Mouse (Mus musculus) CH12.LX (cell line): ENCODE measurements around the gene AC141477.1. TPM values are rescaled to one million over a fixed set of nuclear protein-coding genes. Genes with fewer than 3 reads are reported as not detected.

Source experiments
- DNase-seq: peaks from one replicate; pipeline ENCODE4 v3.0.0-alpha.2; 2013; ENCODE audit errors: extremely low read depth
- H3K27ac ChIP-seq: 2 replicates; pipeline ENCODE4 v1.5.1; 2012; ENCODE audit warnings: low read depth, mild to moderate bottlenecking, control low read depth, moderate library complexity; ENCODE audit not compliant: insufficient read depth
- H3K27me3 ChIP-seq: replicated peaks from 2 replicates; pipeline ENCODE3; 2012; ENCODE audit warnings: inconsistent platforms
- H3K36me3 ChIP-seq, 2 experiments: replicated peaks in 1 of 2; 2 replicates each; pipeline versions ENCODE3 to v1.6.1; 2012; ENCODE audit warnings: inconsistent platforms in 1 of 2, low read length in 1 of 2, mild to moderate bottlenecking in 1 of 2, mixed read lengths in 1 of 2, moderate library complexity in 1 of 2; ENCODE audit not compliant: control insufficient read depth in 1 of 2, insufficient read depth in 1 of 2
- H3K4me1 ChIP-seq, 2 experiments: 2 replicates each; pipeline ENCODE4 v1.6.1; 2012; ENCODE audit warnings: inconsistent platforms in 1 of 2, moderate library complexity in 1 of 2; ENCODE audit not compliant: insufficient read depth in 2 of 2, control insufficient read depth in 1 of 2
- H3K4me2 ChIP-seq: 2 replicates; pipeline ENCODE4 v1.6.1; 2012; ENCODE audit warnings: low read depth, mild to moderate bottlenecking, control low read depth; ENCODE audit not compliant: poor library complexity, insufficient read depth, severe bottlenecking
- H3K4me3 ChIP-seq, 3 experiments: fragments of 150-350 bp in 1 of 3; sonication (generic) in 1 of 3; replicated peaks in 1 of 3; 2 replicates each; pipeline versions ENCODE3 to v1.5.1; 2011 to 2012; ENCODE audit warnings: low read depth in 2 of 3, low read length in 2 of 3, mild to moderate bottlenecking in 2 of 3, moderate library complexity in 2 of 3, control low read depth in 1 of 3, improper control_type of control experiment in 1 of 3, inconsistent platforms in 1 of 3, mixed read lengths in 1 of 3; ENCODE audit not compliant: poor library complexity in 1 of 3
- H3K79me2 ChIP-seq: replicated peaks from 2 replicates; pipeline ENCODE4 v1.6.1; 2012; ENCODE audit warnings: mild to moderate bottlenecking, moderate library complexity; ENCODE audit not compliant: control insufficient read depth, poor library complexity, insufficient read depth, severe bottlenecking; ENCODE audit errors: extremely low read depth
- H3K9ac ChIP-seq: 2 replicates; pipeline ENCODE4 v1.6.1; 2012; ENCODE audit warnings: low read depth, mild to moderate bottlenecking, control low read depth, moderate library complexity; ENCODE audit not compliant: insufficient read depth
- H3K9me3 ChIP-seq: replicated peaks from 2 replicates; pipeline ENCODE3; 2012; ENCODE audit warnings: low read length, inconsistent platforms, mixed read lengths
- BHLHE40 ChIP-seq: IDR thresholded peaks from 2 replicates; pipeline ENCODE4 v1.6.1; 2011; ENCODE audit warnings: mild to moderate bottlenecking, low read depth, low read length, improper control_type of control experiment
- JUND ChIP-seq: conservative IDR thresholded peaks from 2 replicates; pipeline ENCODE4 v1.6.1; 2011; ENCODE audit warnings: low read depth, low read length, improper control_type of control experiment
- KAT2A ChIP-seq: IDR thresholded peaks from 2 replicates; pipeline ENCODE4 v1.6.1; 2012; ENCODE audit warnings: low read length, improper control_type of control experiment, inconsistent platforms; ENCODE audit not compliant: insufficient replicate concordance
- MAX ChIP-seq: IDR thresholded peaks from 2 replicates; pipeline ENCODE4 v1.6.1; 2011; ENCODE audit warnings: low read length, improper control_type of control experiment
- MYC ChIP-seq: IDR thresholded peaks from 2 replicates; pipeline ENCODE4 v1.6.1; 2011; ENCODE audit warnings: low read depth, mild to moderate bottlenecking, improper control_type of control experiment, low read length
- RAD21 ChIP-seq: IDR thresholded peaks from 2 replicates; pipeline ENCODE4 v1.6.1; 2011; ENCODE audit warnings: low read depth, mild to moderate bottlenecking, low read length, improper control_type of control experiment, moderate library complexity
- RCOR1 ChIP-seq: conservative IDR thresholded peaks from 2 replicates; pipeline ENCODE4 v1.6.1; 2012; ENCODE audit warnings: low read depth, mild to moderate bottlenecking, inconsistent platforms, low read length, improper control_type of control experiment
- SIN3A ChIP-seq: IDR thresholded peaks from 2 replicates; pipeline ENCODE4 v1.6.1; 2012; ENCODE audit warnings: low read length, improper control_type of control experiment, inconsistent platforms
- UBTF ChIP-seq: IDR thresholded peaks from 2 replicates; pipeline ENCODE4 v1.6.1; 2012; ENCODE audit warnings: low read depth, mild to moderate bottlenecking, inconsistent platforms, low read length, improper control_type of control experiment, moderate library complexity
- ZKSCAN1 ChIP-seq: IDR thresholded peaks from 2 replicates; pipeline ENCODE4 v1.6.1; 2012; ENCODE audit warnings: low read depth, inconsistent platforms, low read length, improper control_type of control experiment, borderline replicate concordance
- dilution Hi-C: fragments of 300-500 bp; cut with MboI; formaldehyde crosslinking; loops from 2 replicates; pipeline ENCODE4 v1.14.3; 2020; ENCODE audit warnings: low sequenced_read_pairs; ENCODE audit not compliant: extremely low pct_unique_long_range_greater_than_20kb, extremely low pct_ligation_motif_present
- in situ Hi-C: fragments of 300-500 bp; cut with MboI; formaldehyde crosslinking; loops from 3 replicates; pipeline ENCODE4 v1.14.3; 2019; ENCODE audit warnings: low sequenced_read_pairs, low pct_ligation_motif_present, low pct_unique_long_range_greater_than_20kb, mixed read lengths
- polyA plus RNA-seq: library from polyadenylated mRNA; unstranded; fragments of >175 nt; gene quantifications from 2 replicates; pipeline ENCODE4 v1.2.1, GENCODE M21; 2012; ENCODE audit warnings: low read depth; ENCODE audit not compliant: insufficient read length
- total RNA-seq, 2 experiments: library from RNA; depleted of rRNA; stranded (reverse); fragments of 300-350 nt in 1 of 2; fragments of >200 nt in 1 of 2; gene quantifications; 2 replicates each; pipeline ENCODE4 v1.2.3; 2012 to 2014

AC141477.1 gene
- total and polyA plus RNA-seq, 3 experiments: not detected

- TF ChIP-seq UBTF (no peak), BHLHE40 (no peak), ZKSCAN1 (no peak), RAD21 (no peak), RCOR1 (no peak), MYC (no peak), KAT2A (no peak), MAX (no peak), JUND (no peak), SIN3A (no peak)
- Histone ChIP-seq H3K36me3 (peaks cover 54 to 67% of the 10 kb centered on the region in 2 experiments), H3K27ac (no peak overlapping the region), H3K9me3 (peaks cover 7% of the 10 kb centered on the region), H3K79me2 (no peaks in the 10 kb centered on the region), H3K27me3 (no peaks in the 10 kb centered on the region), H3K9ac (no peak overlapping the region), H3K4me3 (no peak overlapping the region), H3K4me2 (no peak overlapping the region), H3K4me1 (no peaks in the 10 kb centered on the region)
- in situ Hi-C loops (no loop called here), dilution Hi-C loops (no loop called here)
- no peak for DNase-seq
These were observed 49.1 kb downstream of the AC141477.1 start for GRCm38 (mm10) chr10:76391166-76391565.

Other genes with a start within 250 kb of the AC141477.1 start
- 11.3 and 14.4 TPM in 2 replicates for gene Prmt2, start 202.6 kb downstream of the AC141477.1 start, total RNA-seq (2012; rRNA removed)
- 6.1 and 6.4 TPM in 2 replicates for gene Prmt2, start 202.6 kb downstream of the AC141477.1 start, total RNA-seq (2014; rRNA removed)
- 14.9 and 15.0 TPM in 2 replicates for gene Prmt2, start 202.6 kb downstream of the AC141477.1 start, polyA plus RNA-seq
- not detected in 2 replicates for gene S100b, start 186.6 kb downstream of the AC141477.1 start, total RNA-seq (2012; rRNA removed)
- gene S100b, start 186.6 kb downstream of the AC141477.1 start, total RNA-seq (2014; rRNA removed): not detected in 2 replicates
- not detected in 2 replicates for gene S100b, start 186.6 kb downstream of the AC141477.1 start, polyA plus RNA-seq
- 1.4 and 2.4 TPM in 2 replicates for gene Dip2a, start 95.2 kb downstream of the AC141477.1 start, total RNA-seq (2012; rRNA removed)
- gene Dip2a, start 95.2 kb downstream of the AC141477.1 start, total RNA-seq (2014; rRNA removed): 0.73 and 0.97 TPM in 2 replicates
- gene Dip2a, start 95.2 kb downstream of the AC141477.1 start, polyA plus RNA-seq: 1.5 TPM in 2 replicates
- gene Pcnt, start 2.3 kb upstream of the AC141477.1 start, total RNA-seq (2012; rRNA removed): 28.7 and 29.1 TPM in 2 replicates
- gene Pcnt, start 2.3 kb upstream of the AC141477.1 start, total RNA-seq (2014; rRNA removed): 22.2 and 24.6 TPM in 2 replicates
- gene Pcnt, start 2.3 kb upstream of the AC141477.1 start, polyA plus RNA-seq: 30.2 and 30.6 TPM in 2 replicates
- 0.25 and 0.42 TPM in 2 replicates for gene 2610028H24Rik, start 8.6 kb upstream of the AC141477.1 start, total RNA-seq (2012; rRNA removed)
- not detected in 2 replicates for gene 2610028H24Rik, start 8.6 kb upstream of the AC141477.1 start, total RNA-seq (2014; rRNA removed)
- not detected in 2 replicates for gene 2610028H24Rik, start 8.6 kb upstream of the AC141477.1 start, polyA plus RNA-seq
- 34.2 and 40.4 TPM in 2 replicates for gene Mcm3ap, start 28.5 kb upstream of the AC141477.1 start, total RNA-seq (2012; rRNA removed)
- 26.4 and 26.9 TPM in 2 replicates for gene Mcm3ap, start 28.5 kb upstream of the AC141477.1 start, total RNA-seq (2014; rRNA removed)
- 47.8 and 51.1 TPM in 2 replicates for gene Mcm3ap, start 28.5 kb upstream of the AC141477.1 start, polyA plus RNA-seq
- gene Ybey, start 28.7 kb upstream of the AC141477.1 start, total RNA-seq (2012; rRNA removed): 4.3 and 4.4 TPM in 2 replicates
- 5.2 TPM in 2 replicates for gene Ybey, start 28.7 kb upstream of the AC141477.1 start, total RNA-seq (2014; rRNA removed)
- 2.0 and 3.0 TPM in 2 replicates for gene Ybey, start 28.7 kb upstream of the AC141477.1 start, polyA plus RNA-seq
- gene Lss, start 91.1 kb upstream of the AC141477.1 start, total RNA-seq (2012; rRNA removed): 28.8 and 38.4 TPM in 2 replicates
- 60.8 and 89.6 TPM in 2 replicates for gene Lss, start 91.1 kb upstream of the AC141477.1 start, total RNA-seq (2014; rRNA removed)
- gene Lss, start 91.1 kb upstream of the AC141477.1 start, polyA plus RNA-seq: 37.7 and 53.3 TPM in 2 replicates
- gene Spatc1l, start 121.8 kb upstream of the AC141477.1 start, total RNA-seq (2012; rRNA removed): not detected in 2 replicates
- gene Spatc1l, start 121.8 kb upstream of the AC141477.1 start, total RNA-seq (2014; rRNA removed): 0.17 TPM in 1 of 2 replicates, not detected in the other
- gene Spatc1l, start 121.8 kb upstream of the AC141477.1 start, polyA plus RNA-seq: not detected in 2 replicates
- not detected in 2 replicates for gene Ftcd, start 135.2 kb upstream of the AC141477.1 start, total RNA-seq (2012; rRNA removed)
- gene Ftcd, start 135.2 kb upstream of the AC141477.1 start, total RNA-seq (2014; rRNA removed): not detected in 2 replicates
- gene Ftcd, start 135.2 kb upstream of the AC141477.1 start, polyA plus RNA-seq: not detected in 2 replicates
- not detected in 2 replicates for gene Col6a2, start 183.2 kb upstream of the AC141477.1 start, total RNA-seq (2012; rRNA removed)
- not detected in 2 replicates for gene Col6a2, start 183.2 kb upstream of the AC141477.1 start, total RNA-seq (2014; rRNA removed)
- gene Col6a2, start 183.2 kb upstream of the AC141477.1 start, polyA plus RNA-seq: not detected in 2 replicates